Mouse (Mus musculus) limb, embryonic 14.5 days (tissue): ENCODE measurements around the gene Zbtb34. TPM values are rescaled to one million over a fixed set of nuclear protein-coding genes. Genes with fewer than 3 reads are reported as not detected.

Experiments
- ATAC-seq: fragments of 200-750 bp; cut with Nextera tagmentation; 2 replicates; pipeline ENCODE4 v1.8.0; 2017; ENCODE audit warnings: low read depth, moderate number of reproducible peaks, moderate TSS enrichment; ENCODE audit not compliant: low FRiP score
- DNase-seq: peaks from one replicate; pipeline ENCODE4 v3.0.0-alpha.2; 2015; ENCODE audit warnings: low spot score
- H3K27ac ChIP-seq: fragments of 300-500 bp; sonication (generic); replicated peaks from 2 replicates; pipeline ENCODE4 v1.5.1; 2014; ENCODE audit warnings: low read depth, mild to moderate bottlenecking, low read length, moderate library complexity, mixed read lengths
- H3K27me3 ChIP-seq: fragments of 300-500 bp; sonication (generic); 2 replicates; pipeline ENCODE4 v1.6.1; 2014; ENCODE audit warnings: low read length, mixed read lengths; ENCODE audit not compliant: control insufficient read depth, insufficient read depth
- H3K36me3 ChIP-seq: fragments of 300-500 bp; sonication (generic); 2 replicates; pipeline ENCODE4 v1.6.1; 2014; ENCODE audit warnings: mild to moderate bottlenecking, low read length, moderate library complexity, mixed read lengths; ENCODE audit not compliant: control insufficient read depth, insufficient read depth
- H3K4me1 ChIP-seq: fragments of 300-500 bp; sonication (generic); 2 replicates; pipeline ENCODE4 v1.6.1; 2014; ENCODE audit warnings: antibody characterized with exemption, low read length, mixed read lengths; ENCODE audit not compliant: control insufficient read depth, insufficient read depth
- H3K4me2 ChIP-seq: fragments of 300-500 bp; sonication (generic); replicated peaks from 2 replicates; pipeline ENCODE4 v1.6.1; 2014; ENCODE audit warnings: low read depth, mild to moderate bottlenecking, low read length, moderate library complexity; ENCODE audit not compliant: severe bottlenecking
- H3K4me3 ChIP-seq: fragments of 300-500 bp; sonication (generic); replicated peaks from 2 replicates; pipeline ENCODE4 v1.5.1; 2014; ENCODE audit warnings: low read length
- H3K9ac ChIP-seq: fragments of 300-500 bp; sonication (generic); 2 replicates; pipeline ENCODE4 v1.6.1; 2014; ENCODE audit warnings: mild to moderate bottlenecking, low read depth, low read length, moderate library complexity; ENCODE audit not compliant: severe bottlenecking
- H3K9me3 ChIP-seq: fragments of 300-500 bp; sonication (generic); 2 replicates; pipeline ENCODE4 v1.6.1; 2016; ENCODE audit warnings: low read length; ENCODE audit not compliant: control insufficient read depth
- POLR2A ChIP-seq: fragments of 200-500 bp; IDR thresholded peaks from 2 replicates; pipeline ENCODE4 v1.8.0; 2012; ENCODE audit warnings: inconsistent platforms, mild to moderate bottlenecking, moderate library complexity, borderline replicate concordance; ENCODE audit not compliant: insufficient read depth, insufficient read length; ENCODE audit errors: extremely low read depth
- WGBS: fragments of 180-500 bp; shearing (Covaris S2); extraction: QIAGEN DNeasy Blood & Tissue Kit; methylation state at CpG from one replicate; pipeline ENCODE4 v1.1.7; 2014; 5-methylcytosine and 5-hydroxymethylcytosine counted together
- polyA plus RNA-seq, 2 experiments: library from polyadenylated mRNA; depleted of rRNA in 1 of 2; stranded (reverse) in 1 of 2; unstranded in 1 of 2; fragments of >200 nt; fragmentation: Nextera tagmentation in 1 of 2; extraction: Ambion mirVana in 1 of 2; gene quantifications; 2 replicates each; pipeline versions ENCODE4 v1.2.1 to v1.2.3; 2012 to 2014

Gene Zbtb34
- polyA plus RNA-seq, 2 experiments: 8.4 to 19.0 TPM

- peak overlapping the region; percentile 91 for H3K9ac ChIP-seq
- 8% methylated on average over 36 of the region's 57 CpGs for WGBS
- peaks cover 16% of the 10 kb centered on the region for H3K4me1 ChIP-seq
- no peaks in the 10 kb centered on the region for H3K9me3 ChIP-seq
- H3K27me3 ChIP-seq: no peaks in the 10 kb centered on the region
- peaks cover 19% of the 10 kb centered on the region for H3K36me3 ChIP-seq
- peak overlapping the region; percentile 97 for H3K4me3 ChIP-seq
- ATAC-seq (no peak; the same call in 1 of the 2 replicates), DNase-seq (no peak)
- H3K4me2 ChIP-seq: peak overlapping the region; percentile 77
- TF ChIP-seq POLR2A: no peak
- peak overlapping the region; percentile 52; the same call in 1 of the 2 replicates for H3K27ac ChIP-seq
These were observed 36.7 kb upstream of the Zbtb34 start for GRCm38 (mm10) chr2:33467546-33468465.

GRCm38 (mm10) chr2:33465966-33466365 is 34.8 kb upstream of the Zbtb34 start:
- no peaks in the 10 kb centered on the region for H3K9me3 ChIP-seq
- H3K27ac ChIP-seq: no peak overlapping the region
- no peak for TF ChIP-seq POLR2A
- peaks cover 36% of the 10 kb centered on the region for H3K36me3 ChIP-seq
- H3K4me2 ChIP-seq: no peak overlapping the region
- no peaks in the 10 kb centered on the region for H3K27me3 ChIP-seq
- H3K4me3 ChIP-seq: no peak overlapping the region
- no peak overlapping the region for H3K9ac ChIP-seq
- peaks cover 16% of the 10 kb centered on the region for H3K4me1 ChIP-seq
- 68% methylated on average over 4 of the region's 4 CpGs for WGBS
- DNase-seq (peak; percentile 7), ATAC-seq (peak; percentile 12; the same call in 1 of the 2 replicates)

DNA sequence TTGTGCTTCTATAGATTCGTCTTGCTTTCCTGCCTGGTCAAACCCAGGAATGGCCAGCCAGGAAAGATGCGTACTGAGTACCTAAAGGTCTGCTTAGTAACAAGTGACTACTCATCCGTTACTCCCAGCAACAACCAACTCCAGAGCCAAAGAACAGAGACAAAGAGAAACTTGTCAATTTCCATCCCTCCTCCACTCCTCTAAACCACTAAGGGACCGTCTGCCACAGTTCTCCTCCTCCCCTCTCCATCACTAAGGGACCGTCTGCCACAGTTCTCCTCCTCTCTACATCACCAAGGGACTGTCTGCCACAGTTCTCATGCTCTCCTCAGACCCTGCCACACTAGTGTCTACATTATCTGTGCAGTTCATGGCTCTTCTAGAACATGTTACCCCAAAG is 34.1 kb upstream of the Zbtb34 start:
- WGBS: 80% methylated on average over 5 of the region's 5 CpGs
- no peaks in the 10 kb centered on the region for H3K27me3 ChIP-seq
- TF ChIP-seq POLR2A: no peak
- no peak overlapping the region for H3K4me3 ChIP-seq
- no peaks in the 10 kb centered on the region for H3K9me3 ChIP-seq
- no peak overlapping the region for H3K9ac ChIP-seq
- ATAC-seq (no peak), DNase-seq (no peak)
- H3K4me2 ChIP-seq: no peak overlapping the region
- peaks cover 36% of the 10 kb centered on the region for H3K36me3 ChIP-seq
- no peak overlapping the region for H3K27ac ChIP-seq
- peaks cover 16% of the 10 kb centered on the region for H3K4me1 ChIP-seq

- no peaks in the 10 kb centered on the region for H3K27me3 ChIP-seq
- H3K36me3 ChIP-seq: peaks cover 49% of the 10 kb centered on the region
- peaks cover 9% of the 10 kb centered on the region for H3K4me1 ChIP-seq
- WGBS: 91% methylated on average over 7 of the region's 7 CpGs
- H3K4me3 ChIP-seq: no peak overlapping the region
- no peak overlapping the region for H3K4me2 ChIP-seq
- no peak for ATAC-seq
- H3K9ac ChIP-seq: no peak overlapping the region
- no peaks in the 10 kb centered on the region for H3K9me3 ChIP-seq
- no peak overlapping the region for H3K27ac ChIP-seq
- no peak for TF ChIP-seq POLR2A
- DNase-seq: no peak
These were observed 30.9 kb upstream of the Zbtb34 start for GRCm38 (mm10) chr2:33462066-33462465.

- DNase-seq: no peak
- no peak for ATAC-seq
- WGBS: 92% methylated on average over 1 of the region's 1 CpGs
- no peaks in the 10 kb centered on the region for H3K27me3 ChIP-seq
- no peak overlapping the region for H3K4me3 ChIP-seq
- no peak for TF ChIP-seq POLR2A
- H3K9me3 ChIP-seq: no peaks in the 10 kb centered on the region
- no peak overlapping the region for H3K27ac ChIP-seq
- H3K9ac ChIP-seq: no peak overlapping the region
- H3K36me3 ChIP-seq: peaks cover 50% of the 10 kb centered on the region
- H3K4me1 ChIP-seq: peaks cover 6% of the 10 kb centered on the region; the same call in 1 of the 2 replicates
- no peak overlapping the region for H3K4me2 ChIP-seq
These were observed 29.9 kb upstream of the Zbtb34 start for GRCm38 (mm10) chr2:33461066-33461465.
